Mouse (Mus musculus) midbrain, embryonic 11.5 days (tissue): Measurements from ENCODE around the gene Erich3. TPM values are rescaled to one million over a fixed set of nuclear protein-coding genes. Genes with fewer than 3 reads are reported as not detected.

Experiments used
- ATAC-seq: fragments of 200-750 bp; cut with Nextera tagmentation; 2 replicates; pipeline ENCODE4 v1.8.0; 2017; ENCODE audit warnings: moderate TSS enrichment, moderate library complexity; ENCODE audit not compliant: low FRiP score
- DNase-seq: peaks from one replicate; pipeline ENCODE4 v3.0.0; 2015; ENCODE audit warnings: low spot score; ENCODE audit errors: missing footprints
- H3K27ac ChIP-seq: fragments of 300-500 bp; sonication (generic); 2 replicates; pipeline ENCODE4 v1.5.1; 2014; ENCODE audit warnings: low read depth, low read length
- H3K27me3 ChIP-seq: fragments of 300-500 bp; sonication (generic); 2 replicates; pipeline ENCODE4 v1.6.1; 2014; ENCODE audit warnings: mild to moderate bottlenecking, low read length, moderate library complexity, mixed read lengths; ENCODE audit not compliant: control insufficient read depth, insufficient read depth
- H3K36me3 ChIP-seq: fragments of 300-500 bp; sonication (generic); 2 replicates; pipeline ENCODE4 v1.6.1; 2014; ENCODE audit warnings: mild to moderate bottlenecking, low read length, moderate library complexity, mixed read lengths; ENCODE audit not compliant: control insufficient read depth, insufficient read depth
- H3K4me1 ChIP-seq: fragments of 300-500 bp; sonication (generic); 2 replicates; pipeline ENCODE4 v1.6.1; 2014; ENCODE audit warnings: low read length; ENCODE audit not compliant: control insufficient read depth, insufficient read depth
- H3K4me2 ChIP-seq: fragments of 300-500 bp; sonication (generic); 2 replicates; pipeline ENCODE4 v1.6.1; 2014; ENCODE audit warnings: mild to moderate bottlenecking, moderate library complexity
- H3K4me3 ChIP-seq: fragments of 300-500 bp; sonication (generic); 2 replicates; pipeline ENCODE4 v1.5.1; 2014; ENCODE audit warnings: low read depth, low read length
- H3K9ac ChIP-seq: fragments of 300-500 bp; sonication (generic); 2 replicates; pipeline ENCODE4 v1.6.1; 2014; ENCODE audit warnings: low read length
- H3K9me3 ChIP-seq: fragments of 300-500 bp; sonication (generic); 2 replicates; pipeline ENCODE4 v1.6.1; 2016; ENCODE audit warnings: low read length; ENCODE audit not compliant: control insufficient read depth
- WGBS: fragments of 180-500 bp; shearing (Covaris S2); extraction: QIAGEN DNeasy Blood & Tissue Kit; methylation state at CpG from one replicate; pipeline ENCODE4 v1.1.7; 2014; 5-methylcytosine and 5-hydroxymethylcytosine counted together
- polyA plus RNA-seq: library from polyadenylated mRNA; unstranded; fragments of >200 nt; fragmentation: Nextera tagmentation; extraction: Ambion mirVana; gene quantifications from 2 replicates; pipeline ENCODE4 v1.2.1, GENCODE M21; 2014

Erich3 gene
- polyA plus RNA-seq, 1 experiment from 2014 or later = 0.20 TPM

DNA sequence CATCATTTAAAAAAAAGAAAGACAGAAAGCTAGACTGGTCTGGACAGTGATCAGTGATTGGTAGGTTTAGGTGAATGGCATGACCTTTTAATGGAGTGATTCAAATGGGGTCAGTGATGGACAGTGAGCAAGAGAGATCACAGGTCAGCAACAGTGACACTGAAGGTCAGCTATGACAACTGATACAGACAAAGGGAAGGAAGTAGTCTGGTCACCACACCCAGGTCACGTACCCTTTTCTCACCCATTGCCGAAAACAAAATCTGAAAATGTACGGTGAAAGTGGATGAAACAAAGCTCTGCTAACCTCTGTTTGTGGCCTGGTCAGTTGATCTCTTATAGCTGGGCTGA lies 28.9 kb downstream of the Erich3 start:
- H3K4me2 ChIP-seq = no peak overlapping the region
- H3K27me3 ChIP-seq = no peaks in the 10 kb centered on the region
- ATAC-seq (no peak), DNase-seq (no peak)
- H3K9me3 ChIP-seq = no peaks in the 10 kb centered on the region
- no peak overlapping the region for H3K9ac ChIP-seq
- no peak overlapping the region for H3K27ac ChIP-seq
- no peaks in the 10 kb centered on the region for H3K4me1 ChIP-seq
- no peak overlapping the region for H3K4me3 ChIP-seq
- WGBS = 87% methylated on average over 3 of the region's 3 CpGs
- no peaks in the 10 kb centered on the region for H3K36me3 ChIP-seq

DNA sequence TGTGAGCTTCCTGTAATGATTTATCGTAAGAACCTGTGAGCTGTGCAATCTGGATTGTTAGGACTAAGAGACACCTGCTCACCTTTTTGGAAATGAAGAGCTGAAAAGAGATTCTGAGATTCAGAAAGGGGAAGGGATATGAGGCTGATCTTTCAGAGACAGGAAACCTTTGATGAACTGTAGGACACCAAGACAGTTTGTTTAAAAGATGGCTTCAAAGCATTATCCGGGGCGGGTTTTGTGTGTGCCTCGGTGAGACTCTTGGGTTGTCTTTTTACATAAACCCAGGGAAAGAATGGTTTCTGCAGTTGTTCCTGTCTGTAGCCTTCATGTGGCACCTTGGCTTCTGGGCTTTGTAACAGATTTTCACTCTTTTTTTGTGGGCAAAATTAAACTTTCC lies 30.2 kb downstream of the Erich3 start:
- H3K27me3 ChIP-seq = no peaks in the 10 kb centered on the region
- H3K9ac ChIP-seq = no peak overlapping the region
- H3K4me2 ChIP-seq = no peak overlapping the region
- no peaks in the 10 kb centered on the region for H3K36me3 ChIP-seq
- H3K27ac ChIP-seq = no peak overlapping the region
- WGBS = 80% methylated on average over 4 of the region's 4 CpGs
- no peak for DNase-seq
- H3K4me1 ChIP-seq = no peaks in the 10 kb centered on the region
- H3K9me3 ChIP-seq = no peaks in the 10 kb centered on the region
- no peak overlapping the region for H3K4me3 ChIP-seq
- no peak for ATAC-seq

DNA sequence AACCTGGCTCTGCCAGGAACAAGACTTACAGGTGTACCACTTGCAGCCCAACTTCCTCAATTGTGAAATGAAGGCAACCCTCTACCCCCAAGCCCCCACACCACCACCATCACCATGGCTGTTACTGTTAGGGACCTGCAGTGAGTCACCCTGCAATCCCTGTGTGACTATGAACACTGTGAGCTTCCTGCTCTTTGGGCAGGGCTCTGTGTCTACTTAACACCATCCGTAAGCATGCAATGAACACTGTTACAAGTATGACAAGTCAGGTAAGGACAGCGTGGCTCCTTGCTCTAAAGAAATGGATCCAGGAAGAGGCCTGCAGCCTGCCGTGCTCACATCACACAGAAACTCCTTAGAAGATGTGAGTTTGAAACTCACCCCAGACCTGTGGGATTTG lies 33.0 kb downstream of the Erich3 start:
- no peak overlapping the region for H3K9ac ChIP-seq
- H3K9me3 ChIP-seq = no peaks in the 10 kb centered on the region
- WGBS = 90% methylated on average over 3 of the region's 3 CpGs
- no peak for ATAC-seq
- H3K4me1 ChIP-seq = no peaks in the 10 kb centered on the region
- no peaks in the 10 kb centered on the region for H3K27me3 ChIP-seq
- H3K4me2 ChIP-seq = no peak overlapping the region
- no peaks in the 10 kb centered on the region for H3K36me3 ChIP-seq
- H3K27ac ChIP-seq = no peak overlapping the region
- H3K4me3 ChIP-seq = no peak overlapping the region
- no peak for DNase-seq

DNA sequence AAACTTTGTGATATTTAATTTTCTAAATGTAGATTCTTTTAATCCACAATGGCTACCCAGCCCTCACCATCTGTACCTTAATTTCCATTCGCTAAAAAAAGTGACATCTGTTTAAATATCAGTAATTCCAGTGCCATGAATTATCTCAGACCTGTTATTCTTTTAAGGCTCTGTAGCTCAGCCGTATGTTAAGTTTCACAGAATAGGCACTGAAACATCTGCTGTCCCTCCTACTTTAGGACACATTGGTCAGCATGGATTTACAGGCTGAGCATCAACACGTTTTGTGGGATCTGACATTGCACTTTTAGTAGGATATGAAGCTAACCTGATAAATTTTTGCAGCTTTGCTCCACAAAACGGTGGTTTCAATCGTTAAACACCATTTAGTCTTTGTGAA lies 35.2 kb downstream of the Erich3 start:
- WGBS = 68% methylated on average over 5 of the region's 5 CpGs

DNA sequence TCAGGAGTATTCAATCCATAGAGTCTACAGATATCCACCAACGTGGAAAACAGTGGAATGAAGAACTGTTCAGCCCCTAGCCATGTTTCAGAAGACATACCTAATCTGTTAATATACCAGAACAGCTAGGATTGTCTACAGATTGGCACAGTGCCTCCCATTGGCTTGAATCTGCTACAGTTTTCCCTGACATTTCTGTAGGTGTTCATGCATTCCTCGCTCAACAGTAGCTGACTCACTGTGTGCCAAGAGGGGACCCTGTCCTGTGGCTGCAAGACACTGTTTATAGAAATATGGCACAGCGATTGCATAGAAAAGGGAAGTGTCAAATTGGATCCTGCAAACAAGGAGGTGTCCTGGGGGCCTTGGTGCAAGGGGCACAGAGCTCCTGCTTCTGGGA lies 36.6 kb downstream of the Erich3 start:
- Histone ChIP-seq H3K27ac (no peak overlapping the region), H3K36me3 (no peaks in the 10 kb centered on the region), H3K4me2 (no peak overlapping the region), H3K9ac (no peak overlapping the region), H3K27me3 (no peaks in the 10 kb centered on the region), H3K4me3 (no peak overlapping the region), H3K4me1 (no peaks in the 10 kb centered on the region), H3K9me3 (no peaks in the 10 kb centered on the region)
- ATAC-seq (no peak), DNase-seq (no peak)
- 78% methylated on average over 3 of the region's 3 CpGs for WGBS

More for the DNA sequence above, 35.2 kb downstream of the Erich3 start:
- Histone ChIP-seq H3K9ac (no peak overlapping the region), H3K4me1 (no peaks in the 10 kb centered on the region), H3K4me2 (no peak overlapping the region), H3K9me3 (no peaks in the 10 kb centered on the region), H3K36me3 (no peaks in the 10 kb centered on the region), H3K4me3 (no peak overlapping the region), H3K27ac (no peak overlapping the region), H3K27me3 (no peaks in the 10 kb centered on the region)
- no peak for DNase-seq
- no peak for ATAC-seq

DNA sequence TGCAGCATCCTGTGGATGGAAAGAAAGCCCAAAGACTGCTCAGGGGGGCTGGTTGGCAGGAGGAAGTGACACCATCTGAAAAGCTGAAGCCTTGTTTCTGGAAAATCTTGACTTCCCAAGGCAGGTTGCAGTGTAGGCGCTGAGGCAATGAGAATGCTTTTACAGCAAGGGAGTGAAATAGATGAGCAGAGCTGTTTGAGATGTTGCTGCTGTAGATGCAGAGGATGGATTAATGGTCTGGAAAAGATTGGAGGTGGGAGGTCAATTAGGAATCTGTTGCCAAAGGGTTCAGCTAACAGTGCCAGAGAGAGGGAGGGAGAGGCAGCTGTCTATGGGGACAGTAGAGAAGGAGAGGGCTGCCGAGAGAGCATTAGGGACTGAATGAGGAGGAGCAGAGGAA lies 37.1 kb downstream of the Erich3 start:
- Histone ChIP-seq H3K27me3 (no peaks in the 10 kb centered on the region), H3K4me2 (no peak overlapping the region), H3K9me3 (no peaks in the 10 kb centered on the region), H3K36me3 (no peaks in the 10 kb centered on the region), H3K4me1 (no peaks in the 10 kb centered on the region), H3K27ac (no peak overlapping the region), H3K4me3 (no peak overlapping the region), H3K9ac (no peak overlapping the region)
- WGBS = 73% methylated on average over 2 of the region's 2 CpGs
- ATAC-seq = no peak
- no peak for DNase-seq

DNA sequence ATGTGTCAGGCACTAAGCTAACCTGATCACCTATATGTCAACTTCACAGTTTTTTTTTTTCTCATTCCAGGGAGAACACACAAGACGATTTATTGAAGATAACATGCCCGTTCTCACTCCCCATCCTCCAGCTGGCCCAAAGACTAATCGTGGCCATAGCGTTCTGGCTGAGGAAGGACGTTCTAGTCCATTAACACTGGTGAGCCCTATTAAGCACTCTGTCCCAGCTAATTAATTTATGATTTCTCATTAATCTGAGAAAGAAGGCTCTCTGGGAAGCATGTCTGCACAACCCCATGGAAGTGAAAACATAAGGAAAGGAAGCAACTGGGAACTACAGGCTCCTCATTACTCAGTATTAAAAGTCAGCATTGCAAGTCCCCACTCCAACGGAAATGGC lies 41.1 kb downstream of the Erich3 start:
- Histone ChIP-seq H3K9me3 (no peaks in the 10 kb centered on the region), H3K27me3 (no peaks in the 10 kb centered on the region), H3K27ac (no peak overlapping the region), H3K4me2 (no peak overlapping the region), H3K36me3 (no peaks in the 10 kb centered on the region), H3K4me3 (no peak overlapping the region), H3K9ac (no peak overlapping the region), H3K4me1 (no peaks in the 10 kb centered on the region)
- no peak for ATAC-seq
- 88% methylated on average over 6 of the region's 6 CpGs for WGBS
- no peak for DNase-seq

DNA sequence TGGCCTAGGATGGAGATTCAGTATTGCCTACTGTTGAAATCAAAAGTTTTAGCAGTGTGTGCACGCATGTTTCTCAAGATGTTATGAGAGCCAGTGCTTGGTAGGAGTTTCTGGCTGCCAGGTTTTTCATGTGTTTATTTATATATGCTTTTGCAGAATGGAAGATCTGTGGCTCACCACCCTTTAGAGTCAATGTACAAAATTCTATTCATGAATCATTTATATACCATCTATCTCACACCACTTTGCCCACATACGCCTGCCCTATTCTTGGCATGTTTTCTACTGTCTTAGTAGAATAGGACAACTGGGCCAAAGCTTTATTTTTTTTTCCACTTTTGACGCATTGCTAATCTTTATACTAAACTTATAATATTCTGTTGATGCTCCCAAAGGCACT lies 44.5 kb downstream of the Erich3 start:
- ATAC-seq (no peak), DNase-seq (no peak)
- Histone ChIP-seq H3K4me2 (no peak overlapping the region), H3K27me3 (no peaks in the 10 kb centered on the region), H3K36me3 (no peaks in the 10 kb centered on the region), H3K4me1 (no peaks in the 10 kb centered on the region), H3K27ac (no peak overlapping the region), H3K4me3 (no peak overlapping the region), H3K9ac (no peak overlapping the region), H3K9me3 (no peaks in the 10 kb centered on the region)
- 88% methylated on average over 3 of the region's 3 CpGs for WGBS

DNA sequence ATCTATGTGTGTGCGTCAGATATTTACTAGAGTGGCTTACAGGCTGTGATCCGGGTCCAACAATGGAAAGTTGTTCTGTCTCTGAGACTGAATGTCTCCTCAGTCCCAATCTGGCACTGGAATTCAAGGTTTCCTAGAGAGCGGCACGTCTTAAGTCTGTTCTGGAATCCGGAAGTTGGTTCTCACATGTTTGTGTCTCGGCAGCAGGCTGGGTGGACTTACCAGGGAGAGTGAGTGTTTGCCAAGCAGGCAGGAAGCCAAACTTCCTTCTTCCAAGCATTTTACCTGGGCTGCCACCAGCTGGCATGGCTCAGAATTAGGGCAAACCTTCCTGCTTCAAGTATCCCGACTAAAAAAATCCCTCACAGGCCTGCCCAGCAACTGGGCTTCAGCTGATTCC lies 59.5 kb downstream of the Erich3 start:
- ATAC-seq = no peak
- H3K4me1 ChIP-seq = no peaks in the 10 kb centered on the region

DNA sequence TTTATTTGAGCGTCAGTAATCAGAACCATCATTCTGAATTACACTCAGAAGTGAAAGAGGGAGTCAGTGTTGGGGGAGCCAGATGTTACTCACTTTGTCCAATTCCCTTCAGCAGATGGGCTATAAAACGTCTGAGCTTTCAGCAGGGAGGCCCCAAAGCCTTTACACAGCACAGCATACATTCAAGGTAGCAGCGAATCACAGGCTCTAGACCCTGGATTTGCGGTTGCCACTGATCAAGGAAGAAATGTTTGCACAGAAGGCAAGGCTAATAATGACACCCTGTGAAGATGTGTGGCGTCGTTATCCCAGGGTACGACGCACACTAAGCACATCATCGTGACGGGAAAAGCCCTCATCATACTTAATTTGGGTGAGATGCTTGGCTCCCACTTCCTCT lies 67.8 kb downstream of the Erich3 start:
- no peak for ATAC-seq
- Histone ChIP-seq H3K4me2 (no peak overlapping the region), H3K27me3 (no peaks in the 10 kb centered on the region), H3K27ac (no peak overlapping the region), H3K9ac (no peak overlapping the region), H3K36me3 (no peaks in the 10 kb centered on the region), H3K4me1 (no peaks in the 10 kb centered on the region), H3K9me3 (no peaks in the 10 kb centered on the region), H3K4me3 (no peak overlapping the region)
- no peak for DNase-seq
- WGBS = 92% methylated on average over 10 of the region's 10 CpGs

More for the DNA sequence above, 59.5 kb downstream of the Erich3 start:
- Histone ChIP-seq H3K27ac (no peak overlapping the region), H3K9ac (no peak overlapping the region), H3K4me2 (no peak overlapping the region), H3K9me3 (no peaks in the 10 kb centered on the region), H3K4me3 (no peak overlapping the region), H3K27me3 (no peaks in the 10 kb centered on the region), H3K36me3 (no peaks in the 10 kb centered on the region)
- DNase-seq = no peak
- 80% methylated on average over 7 of the region's 7 CpGs for WGBS
